ENCODE assay signal across 21 mouse cellular contexts in the genomic region with DNA sequence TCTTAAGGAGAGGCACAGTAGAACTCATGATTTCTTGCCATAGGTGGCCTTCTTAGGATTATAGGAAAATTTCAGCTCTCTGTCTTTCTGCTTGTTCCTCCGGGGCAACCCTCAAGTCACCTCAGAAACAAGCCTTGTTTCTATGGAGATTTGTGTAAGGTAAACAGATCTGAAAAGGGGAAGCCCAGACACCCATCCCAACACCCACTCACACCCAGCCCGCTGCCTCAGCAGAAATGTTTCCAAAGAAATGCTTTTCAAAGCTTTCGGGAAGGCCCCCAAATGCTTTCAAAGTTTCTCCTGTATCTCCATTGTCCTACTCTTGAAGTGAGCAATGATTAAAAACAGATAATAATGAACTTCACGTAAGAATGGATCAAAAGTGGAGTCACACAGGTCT.
A peak's percentile ranks its signal among the peaks of the same experiment; 100 is the strongest.
DNase-seq lines count a peak whose midpoint lies in the region; ATAC-seq and TF ChIP-seq lines count a peak whose summit lies in the region.
"Had no signal": no experiment of that assay in that cellular context is flagged by ENCODE, and none has a peak within 500 bp of the region (broad histone marks: within the 10 kb centered on the region; RNA-seq: fewer than 3 reads in every experiment).

No protein-coding gene starts in this region.

- ATAC-seq in frontal cortex, adult (ENCODE audit: low TSS enrichment), result no peak

- peak; percentile 27 for DNase-seq in layer of hippocampus, adult 9-11 months
- DNase-seq in layer of hippocampus, adult 8-10 months (ENCODE audit: low spot score in 2 of 2), result no peak
- DNase-seq in lung, postnatal 36 days, result peak; percentile 54
- peak; percentile 16 for DNase-seq in splenic B cell, adult 2 months (ENCODE audit: low read depth, low spot score)
- no peak for DNase-seq in adrenal gland, adult 18-20 months (ENCODE audit: low spot score in 2 of 2)
- DNase-seq: adrenal gland, postnatal 14 days; cerebellum, adult 9-10 months; gastrocnemius, postnatal 25 days; heart, postnatal 4 days; kidney, adult 9 months; layer of hippocampus, postnatal 36 days; left cerebral cortex, postnatal 4 days; lung, embryonic 14.5 days; right cerebral cortex, adult 18-20 months; spleen, adult 18-20 months; thymus, adult 2 months had no signal

- H3K27me3 ChIP-seq in splenic B cell, adult 2 months (ENCODE audit: control insufficient read depth, insufficient read depth, low read length, poor library complexity, severe bottlenecking), result no peaks in the 10 kb centered on the region
- H3K27me3 ChIP-seq: stomach, embryonic 15.5 days had no signal

- no peak overlapping the region for H3K4me3 ChIP-seq in bone marrow macrophage, adult 2 months (ENCODE audit: insufficient read depth, low read length)
- H3K4me3 ChIP-seq: heart, embryonic 12.5 days; myocyte; stomach, embryonic 15.5 days had no signal

- no peaks in the 10 kb centered on the region for H3K36me3 ChIP-seq in splenic B cell, adult 2 months (ENCODE audit: control insufficient read depth, insufficient read depth, low read length, poor library complexity, severe bottlenecking)
- H3K36me3 ChIP-seq: heart, embryonic 12.5 days; stomach, embryonic 15.5 days had no signal

- no peak for TF ChIP-seq CTCF in bone marrow macrophage, adult 2 months (IDR thresholded peaks at IDR 0.05; ENCODE audit: low read depth, low read length)

- H3K4me1 ChIP-seq in bone marrow macrophage, adult 2 months (ENCODE audit: control insufficient read depth, insufficient read depth, low read length), result peaks cover 74% of the 10 kb centered on the region
- H3K4me1 ChIP-seq: heart, embryonic 12.5 days; stomach, embryonic 15.5 days had no signal

- peak overlapping the region; percentile 98 for H3K27ac ChIP-seq in bone marrow macrophage, adult 2 months (ENCODE audit: insufficient read depth, low read depth, low read length)
- H3K27ac ChIP-seq: stomach, embryonic 15.5 days had no signal

- TF ChIP-seq POLR2A in bone marrow macrophage, adult 2 months (IDR thresholded peaks at IDR 0.05; ENCODE audit: borderline replicate concordance, low read depth, low read length), result no peak

Comparison
In these comparisons a context has a peak if more than half of its experiments do, and no peak if none do; other contexts are left out.
1. DNase-seq: peak in layer of hippocampus, adult 9-11 months (single experiment), lung, postnatal 36 days (single experiment) and splenic B cell, adult 2 months (single experiment); none in layer of hippocampus, adult 8-10 months (0 of 2) and adrenal gland, adult 18-20 months (0 of 2).